Mouse (Mus musculus) CD4-positive, CD25-positive, alpha-beta regulatory T cell, adult 4 months (primary cell): Measurements from ENCODE around the gene C1qb. TPM values are rescaled to one million over a fixed set of nuclear protein-coding genes. Genes with fewer than 3 reads are reported as not detected.

Experiments
- ATAC-seq: one replicate; pipeline ENCODE4 v1.8.0; 2017
- polyA plus RNA-seq, 2 experiments: library from polyadenylated mRNA; unstranded; fragments of 100-300 nt; shearing (Covaris generic); gene quantifications; one replicate each; pipeline ENCODE4 v1.2.1; 2017

Gene C1qb
- polyA plus RNA-seq, 2 experiments from 2014 or later, result 2.0 to 3.4 TPM

DNA sequence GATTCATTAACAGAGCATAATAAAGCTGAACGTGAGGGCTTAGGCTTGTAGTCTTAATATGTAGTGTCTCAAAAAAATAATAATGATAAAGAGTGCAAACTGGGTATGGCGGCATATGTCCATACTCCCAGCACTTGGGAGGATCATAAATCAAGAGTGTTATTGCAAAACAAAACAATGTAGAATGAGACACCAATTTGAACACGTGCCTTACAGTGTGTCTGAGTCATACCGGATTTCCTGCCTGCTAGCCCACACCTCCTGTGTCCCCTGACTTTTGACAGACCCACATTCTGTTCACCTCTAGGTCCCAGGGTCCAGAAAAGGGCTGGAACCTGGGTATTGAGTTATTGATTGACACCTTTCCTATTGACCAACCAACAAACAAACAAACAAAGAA, 44.0 kb downstream of the C1qb start:
- no peak for ATAC-seq

DNA sequence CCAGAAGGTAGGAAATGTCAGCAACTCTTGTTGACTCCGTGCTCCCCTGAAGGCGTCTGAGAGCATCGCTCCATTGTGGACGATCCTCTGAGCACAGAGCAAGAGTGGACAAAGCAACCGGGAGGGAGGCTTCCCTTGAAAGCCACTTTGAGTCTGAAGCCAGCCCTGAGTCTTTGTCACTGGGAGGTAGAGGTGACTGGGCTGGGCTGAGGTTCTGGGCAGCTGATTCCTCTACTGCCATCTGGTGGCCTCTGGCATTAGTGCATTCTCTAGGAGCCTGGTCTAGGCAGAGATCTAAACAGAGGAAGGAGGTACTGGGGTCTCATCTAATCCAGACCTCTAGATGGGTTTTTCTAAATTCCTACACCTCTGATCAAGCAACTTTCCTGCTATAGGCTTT, 44.9 kb downstream of the C1qb start:
- no peak for ATAC-seq

DNA sequence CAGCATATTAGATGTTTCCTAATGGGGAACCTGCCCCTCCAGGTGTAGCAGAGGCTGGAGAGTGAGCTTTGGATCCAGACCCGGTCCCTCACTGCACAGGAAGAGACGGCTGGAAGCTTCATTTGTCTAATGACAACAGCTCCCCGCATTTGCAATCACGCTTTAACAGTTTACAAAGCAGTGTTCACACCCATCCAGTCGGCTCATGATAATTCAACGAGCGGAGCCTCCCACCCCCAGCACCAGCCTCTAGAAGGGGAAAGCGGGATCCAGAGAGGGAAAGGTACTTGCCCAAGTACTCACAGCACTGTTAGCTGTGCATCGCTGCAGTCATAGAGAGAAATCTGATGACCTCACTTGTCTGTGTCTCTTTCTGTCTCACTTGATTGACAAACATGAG, 47.5 kb downstream of the C1qb start:
- no peak for ATAC-seq

DNA sequence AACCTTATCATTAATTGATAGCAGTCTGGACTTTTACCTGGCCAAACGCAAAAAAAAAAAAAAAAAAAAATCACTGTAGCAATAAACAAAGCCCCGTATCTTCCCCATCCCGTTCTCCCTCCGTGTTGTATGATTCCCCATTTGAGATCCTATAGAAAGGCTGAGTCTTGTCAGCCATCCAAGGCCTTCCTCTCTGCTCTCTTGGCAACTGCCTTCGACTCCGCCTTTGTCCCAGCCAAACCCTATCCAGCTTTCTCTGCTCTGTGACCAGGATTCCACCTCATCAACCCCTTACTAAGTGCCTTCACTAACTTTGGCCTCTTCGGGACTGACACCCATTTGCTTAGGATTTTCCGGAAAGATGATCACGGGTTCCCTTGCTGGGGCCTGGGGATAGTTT, 48.0 kb downstream of the C1qb start:
- no peak for ATAC-seq

DNA sequence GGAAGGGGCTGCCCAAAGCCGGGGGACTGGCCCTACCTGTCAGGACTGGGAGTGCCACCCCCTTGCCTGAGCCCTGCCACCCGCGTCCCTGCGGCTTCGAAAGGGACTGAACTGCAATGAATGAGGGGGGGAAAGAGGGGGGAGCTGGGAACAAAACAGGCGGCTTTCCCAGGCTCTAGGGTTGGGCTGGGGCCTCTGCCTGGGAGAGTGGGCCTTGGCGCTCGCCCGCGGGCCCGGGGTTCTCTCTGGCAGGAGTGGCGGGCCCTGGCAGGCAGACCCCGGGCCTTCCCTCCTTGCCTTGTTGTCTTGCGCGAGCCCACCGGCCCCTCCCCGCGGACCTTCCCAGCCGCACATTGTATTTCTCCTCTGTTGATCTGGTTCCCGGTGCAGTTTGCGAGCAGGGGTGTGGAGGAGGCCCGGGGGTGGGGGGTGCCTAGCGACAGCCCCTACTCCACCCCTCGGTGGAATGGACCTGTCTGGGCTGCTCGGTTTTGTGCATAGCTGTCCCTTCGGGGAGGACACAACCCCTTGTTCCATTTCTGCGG, 49.5 kb downstream of the C1qb start:
- peak; percentile 11 for ATAC-seq

DNA sequence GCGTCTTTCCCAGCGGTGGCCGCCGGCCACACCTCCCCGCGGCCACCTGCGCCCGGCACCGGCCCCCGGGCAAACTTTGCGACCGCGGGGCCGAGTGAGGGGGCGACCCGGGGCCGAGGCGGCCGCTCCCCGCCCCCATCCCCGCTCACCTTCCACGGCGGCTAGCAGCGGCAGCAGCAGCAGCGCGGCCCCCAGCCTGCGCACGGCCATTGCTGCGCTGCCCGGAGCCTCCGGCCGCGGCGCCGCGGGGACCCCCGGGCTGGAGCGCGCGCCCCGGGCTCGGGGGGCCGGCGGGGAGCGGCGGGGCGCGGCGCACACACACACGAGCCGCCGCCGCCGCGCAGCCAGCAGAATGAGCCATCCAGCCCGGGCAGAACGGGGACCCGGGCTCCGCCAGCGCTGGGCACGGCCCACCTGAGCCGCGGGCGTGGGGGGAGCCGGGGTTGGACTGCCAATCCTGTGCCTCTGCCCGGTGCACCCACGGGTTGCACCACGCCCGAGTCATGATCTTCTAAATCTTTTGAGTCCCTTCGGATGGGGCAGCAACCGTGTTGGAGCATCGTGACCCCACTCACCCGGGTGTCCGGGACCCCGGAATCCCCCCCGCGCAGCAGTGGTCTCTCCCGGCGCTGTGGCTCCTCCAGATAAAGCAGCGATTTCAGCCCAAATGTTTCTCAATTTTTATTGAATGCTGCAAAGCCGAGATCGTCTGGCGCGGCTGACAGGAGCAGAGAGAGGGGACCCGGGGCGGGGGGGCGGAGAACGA, 50.2 kb downstream of the C1qb start, which contains the start of gene Ephb2:
TSS of gene Ephb2 (minus strand) at position 368 of the 766 bp plus-strand sequence.
- ATAC-seq, result peak; percentile 71

DNA sequence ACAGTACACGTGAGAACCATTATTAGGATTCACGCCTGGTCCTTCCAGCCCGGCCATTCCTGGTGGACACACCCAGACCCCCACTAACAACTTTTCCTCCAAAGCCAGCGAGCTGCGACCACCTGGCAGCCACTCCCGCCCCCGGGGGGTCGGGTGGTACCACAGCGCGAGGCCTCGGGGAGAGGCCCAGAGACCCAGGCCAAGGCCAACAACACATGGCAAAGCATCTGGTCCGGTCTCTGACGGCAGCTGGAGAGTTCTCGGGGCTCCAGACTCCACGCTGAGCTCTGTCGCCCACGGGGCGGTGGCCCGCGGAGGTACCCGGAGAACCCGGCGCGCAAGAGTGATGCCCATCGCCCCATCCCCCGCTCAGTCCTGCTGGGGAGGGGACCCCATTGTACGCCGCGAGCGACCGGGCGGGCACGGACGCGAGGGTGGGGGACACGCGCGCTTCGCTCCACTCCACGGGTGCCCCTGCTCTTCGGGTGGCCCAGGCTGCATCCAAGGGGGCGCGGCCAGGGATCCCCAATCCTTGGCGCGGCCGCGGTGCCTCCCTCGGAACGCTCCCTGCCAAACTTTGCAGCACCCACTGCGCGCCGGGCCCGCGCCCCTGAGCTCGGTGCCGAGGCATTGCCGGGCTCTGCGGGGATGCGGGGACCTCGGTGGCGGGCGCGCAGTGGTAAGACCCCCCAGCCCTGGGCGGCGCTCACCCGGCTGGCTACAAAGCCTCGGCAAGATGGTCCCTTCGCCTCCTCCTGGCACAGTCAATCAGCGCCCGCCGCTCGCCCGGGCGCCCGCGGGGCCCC, 51.0 kb downstream of the C1qb start:
- ATAC-seq, result no peak

DNA sequence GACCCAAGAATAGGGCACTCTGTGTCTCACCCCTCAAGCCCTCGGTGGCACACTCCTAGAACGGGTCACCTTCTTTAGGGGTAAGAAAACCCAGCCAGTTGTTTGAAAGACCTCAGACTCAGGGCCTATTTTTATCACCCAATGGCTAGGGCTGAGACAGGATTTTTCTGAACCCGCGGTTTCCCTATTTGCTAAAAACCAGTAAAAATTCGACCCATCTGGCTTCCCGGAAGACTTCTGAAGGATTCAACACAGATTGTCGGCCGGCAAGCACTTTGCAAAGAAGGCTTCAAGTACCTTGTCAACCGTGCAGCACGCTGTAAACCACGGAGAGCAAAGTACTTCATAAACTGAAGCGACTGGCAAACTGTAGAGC, 51.6 kb downstream of the C1qb start:
- no peak for ATAC-seq

DNA sequence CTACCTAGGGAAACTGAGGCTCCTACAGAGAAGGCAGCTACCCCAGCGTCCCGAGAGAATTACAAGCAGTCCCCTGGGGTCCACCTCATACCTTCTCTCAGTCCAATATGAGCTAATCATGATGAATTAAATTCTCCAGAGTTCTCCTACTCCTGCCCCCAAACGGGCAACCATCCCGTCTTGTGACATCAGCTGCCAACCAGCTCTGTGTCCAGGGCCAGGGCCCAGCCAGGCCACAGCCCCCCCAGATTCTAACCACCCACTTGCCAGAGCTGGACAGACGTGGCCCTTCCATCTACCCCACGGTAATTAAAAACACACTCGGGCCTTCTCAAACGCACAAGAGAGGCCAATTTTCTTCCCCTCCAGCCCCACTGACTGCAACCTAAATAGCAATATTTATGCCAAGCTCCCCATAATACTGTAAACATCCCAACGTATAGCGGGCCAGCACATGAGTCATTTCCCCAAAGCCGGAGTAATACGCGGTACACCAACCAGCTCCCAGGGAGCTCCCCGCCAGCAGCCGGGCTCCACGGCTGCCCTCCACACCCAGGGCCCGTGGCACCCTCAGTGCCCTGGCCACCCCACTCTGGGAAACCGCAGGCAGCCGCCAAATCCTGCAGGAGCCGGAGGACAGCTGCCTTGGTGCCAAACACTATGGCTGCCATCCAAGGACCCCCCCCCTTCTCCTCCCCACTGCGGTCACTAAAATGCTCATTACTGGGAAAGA, 52.2 kb downstream of the C1qb start:
- no peak for ATAC-seq

DNA sequence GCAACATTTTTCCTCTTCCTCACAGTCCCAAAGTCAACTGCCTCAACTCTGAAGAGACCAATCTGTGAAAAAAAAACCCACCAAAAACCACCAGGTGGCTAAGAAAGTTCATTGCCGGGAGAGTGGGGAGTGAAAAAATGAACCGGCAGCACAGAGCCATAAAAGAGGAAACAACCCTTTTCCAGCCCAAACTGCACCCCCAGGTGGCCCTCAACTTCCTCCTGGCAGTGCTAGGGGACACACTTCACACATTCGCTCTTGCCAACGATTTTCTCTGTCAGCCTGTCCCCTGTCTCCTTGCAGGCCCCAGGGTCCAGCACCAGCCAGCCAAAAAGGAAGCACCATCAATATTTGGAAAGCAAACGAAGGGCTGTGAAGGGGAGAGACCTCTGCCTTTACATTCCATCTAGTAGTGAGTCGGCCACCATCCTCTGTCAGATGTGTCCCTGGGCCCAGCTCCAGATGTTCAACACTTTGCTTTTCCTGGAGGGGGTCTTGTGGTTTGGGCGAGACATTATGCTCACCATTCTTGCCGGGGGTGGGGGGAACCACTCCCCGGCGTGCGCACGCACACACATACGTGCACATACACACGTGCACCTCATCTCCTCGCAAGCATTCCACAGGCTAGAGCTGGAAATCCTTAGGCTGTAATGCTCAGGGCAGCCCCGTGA, 53.3 kb downstream of the C1qb start:
- no peak for ATAC-seq

DNA sequence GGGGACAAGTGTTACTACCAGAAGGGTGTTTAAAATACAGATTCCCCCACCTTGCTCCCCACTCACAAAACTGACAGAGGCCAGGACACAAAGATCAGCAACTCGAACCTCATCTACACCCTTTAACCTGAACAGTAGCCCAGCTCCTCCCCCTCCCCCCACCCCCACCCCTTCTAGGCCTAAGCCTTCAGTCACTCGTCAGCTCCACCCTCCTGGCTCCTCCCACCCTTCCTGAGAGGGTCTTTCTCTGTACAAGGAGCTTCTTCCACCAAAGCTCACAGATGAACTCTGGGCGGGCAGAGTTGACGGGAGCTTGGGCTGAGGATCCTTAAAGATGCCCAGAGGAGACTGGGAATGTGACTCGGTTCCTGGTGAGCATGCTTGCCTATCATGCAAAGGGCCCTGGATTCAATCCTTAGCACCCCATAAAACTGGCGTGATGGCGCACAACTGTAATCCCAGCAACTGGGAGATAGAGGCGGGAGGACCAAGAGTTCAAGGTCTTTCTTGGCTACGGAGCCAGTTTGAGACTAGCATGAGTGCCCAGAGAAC, 55.6 kb downstream of the C1qb start:
- no peak for ATAC-seq

Other genes starting within 250 kb of the C1qb start
- gene Ephb2, start 50.2 kb downstream of the C1qb start, polyA plus RNA-seq, result not detected
- gene C1qc, start 6.9 kb upstream of the C1qb start, polyA plus RNA-seq, result 1 to 10 TPM in 1 of 2 experiments, under 1 TPM in 1; 0.63 to 1.1 TPM
- 1 to 10 TPM in 1 of 2 experiments, under 1 TPM in 1; 0.31 to 1.9 TPM for gene C1qa, start 12.6 kb upstream of the C1qb start, polyA plus RNA-seq
- not detected for gene Epha8, start 70.6 kb upstream of the C1qb start, polyA plus RNA-seq
- 1 to 10 TPM; 4.8 to 8.3 TPM for gene Zbtb40, start 162.6 kb upstream of the C1qb start, polyA plus RNA-seq